Mouse (Mus musculus): Measurements from ENCODE around the gene Olfr1136.

Gene Olfr1136

GRCm38 (mm10) chr2:87693847-87694246 is at the start of gene Olfr1136:
Olfr1136 (minus strand) TSS chr2:87693947.
- DNase-seq (ENCODE audit: low spot score in 2 of 2), result no peak

GRCm38 (mm10) chr2:87743452-87743851 is 49.7 kb upstream of the Olfr1136 start, which contains the start of gene Olfr1140:
Olfr1140 (plus strand) TSS chr2:87743752.
- no peak for DNase-seq (ENCODE audit: low spot score in 2 of 2)

- no peak for DNase-seq (ENCODE audit: low spot score in 2 of 2)
These were observed 46.1 kb upstream of the Olfr1136 start, which contains the start of gene Olfr1138 for GRCm38 (mm10) chr2:87739878-87740277. Olfr1138 (minus strand) TSS chr2:87739978.

GRCm38 (mm10) chr2:87713079-87713478 is 19.3 kb upstream of the Olfr1136 start, which contains the start of gene Olfr1137:
Olfr1137 (minus strand) TSS chr2:87713179.
- DNase-seq (ENCODE audit: low spot score in 2 of 2), result no peak

GRCm38 (mm10) chr2:87673564-87673963 is 20.2 kb downstream of the Olfr1136 start, which contains the start of gene Olfr1135:
Olfr1135 (minus strand) TSS chr2:87673664.
- DNase-seq (ENCODE audit: low spot score in 2 of 2), result no peak

- no peak for DNase-seq (ENCODE audit: low spot score in 2 of 2)
These were observed 35.4 kb downstream of the Olfr1136 start, which contains the start of gene Olfr1134 for GRCm38 (mm10) chr2:87658360-87658759. Olfr1134 (minus strand) TSS chr2:87658460.

GRCm38 (mm10) chr2:87647274-87647673 is 46.5 kb downstream of the Olfr1136 start, which contains the start of gene Olfr1133:
Olfr1133 (minus strand) TSS chr2:87647374.
- DNase-seq (ENCODE audit: low spot score in 2 of 2), result no peak
